Mouse (Mus musculus) embryonic facial prominence, embryonic 13.5 days (tissue): ENCODE data around the gene Oprd1. TPM values are rescaled to one million over a fixed set of nuclear protein-coding genes. Genes with fewer than 3 reads are reported as not detected.

ENCODE experiments used
- ATAC-seq: fragments of 200-750 bp; cut with Nextera tagmentation; 2 replicates; pipeline ENCODE4 v1.8.0; 2017; ENCODE audit warnings: low read depth; ENCODE audit not compliant: insufficient number of reproducible peaks, insufficient read depth, low FRiP score, low TSS enrichment
- H3K27ac ChIP-seq: fragments of 300-500 bp; sonication (generic); 2 replicates; pipeline ENCODE4 v1.5.1; 2015; ENCODE audit warnings: moderate library complexity, mild to moderate bottlenecking, inconsistent platforms
- H3K27me3 ChIP-seq: fragments of 300-500 bp; sonication (generic); 2 replicates; pipeline ENCODE4 v1.6.1; 2015; ENCODE audit warnings: mild to moderate bottlenecking, inconsistent platforms
- H3K36me3 ChIP-seq: fragments of 300-500 bp; sonication (generic); 2 replicates; pipeline ENCODE4 v1.6.1; 2015; ENCODE audit warnings: mild to moderate bottlenecking, inconsistent platforms
- H3K4me1 ChIP-seq: fragments of 300-500 bp; sonication (generic); 2 replicates; pipeline ENCODE4 v1.6.1; 2015; ENCODE audit warnings: inconsistent platforms
- H3K4me2 ChIP-seq: fragments of 300-500 bp; sonication (generic); 2 replicates; pipeline ENCODE4 v1.6.1; 2015; ENCODE audit warnings: moderate library complexity, mild to moderate bottlenecking, inconsistent platforms
- H3K4me3 ChIP-seq: fragments of 300-500 bp; sonication (generic); 2 replicates; pipeline ENCODE4 v1.5.1; 2015; ENCODE audit warnings: mild to moderate bottlenecking, inconsistent platforms
- H3K9ac ChIP-seq: fragments of 300-500 bp; sonication (generic); 2 replicates; pipeline ENCODE4 v1.6.1; 2015; ENCODE audit warnings: mild to moderate bottlenecking, inconsistent platforms
- H3K9me3 ChIP-seq: fragments of 300-500 bp; sonication (generic); 2 replicates; pipeline ENCODE4 v1.6.1; 2016; ENCODE audit warnings: inconsistent platforms
- WGBS: fragments of 180-500 bp; shearing (Covaris S2); methylation state at CpG from one replicate; pipeline ENCODE4 v1.1.7; 2015; ENCODE audit warnings: mixed read lengths; 5-methylcytosine and 5-hydroxymethylcytosine counted together
- polyA plus RNA-seq: library from polyadenylated mRNA; unstranded; fragments of >200 nt; fragmentation: Nextera tagmentation; extraction: Ambion mirVana; gene quantifications from 2 replicates; pipeline ENCODE4 v1.2.1, GENCODE M21; 2015

Oprd1 gene
- polyA plus RNA-seq, 1 experiment from 2014 or later: 0.55 TPM

- no peak overlapping the region for H3K4me2 ChIP-seq
- 70% methylated on average over 7 of the region's 7 CpGs for WGBS
- no peaks in the 10 kb centered on the region for H3K36me3 ChIP-seq
- peaks cover 28% of the 10 kb centered on the region for H3K4me1 ChIP-seq
- H3K27me3 ChIP-seq: peaks cover 24% of the 10 kb centered on the region
- no peak overlapping the region for H3K9ac ChIP-seq
- no peaks in the 10 kb centered on the region for H3K9me3 ChIP-seq
- H3K4me3 ChIP-seq: no peak overlapping the region
- H3K27ac ChIP-seq: no peak overlapping the region
- ATAC-seq: no peak
Observed at GRCm38 (mm10) chr4:132077445-132077844, 66.8 kb downstream of the Oprd1 start.

GRCm38 (mm10) chr4:132076480-132077405, 67.5 kb downstream of the Oprd1 start:
- Histone ChIP-seq H3K36me3 (no peaks in the 10 kb centered on the region), H3K4me2 (peak overlapping the region; percentile 39), H3K9me3 (no peaks in the 10 kb centered on the region), H3K4me1 (peaks cover 28% of the 10 kb centered on the region), H3K9ac (0 out of 2 replicates have a peak overlapping the region, but pooled peaks have one; percentile 16), H3K4me3 (no peak overlapping the region), H3K27me3 (peaks cover 24% of the 10 kb centered on the region), H3K27ac (peak overlapping the region; percentile 28; the same call in 1 of the 2 replicates)
- no peak for ATAC-seq
- 19% methylated on average over 20 of the region's 20 CpGs for WGBS

- peaks cover 28% of the 10 kb centered on the region for H3K4me1 ChIP-seq
- peaks cover 24% of the 10 kb centered on the region for H3K27me3 ChIP-seq
- H3K4me2 ChIP-seq: peak overlapping the region; percentile 99
- 33% methylated on average over 1 of the region's 1 CpGs for WGBS
- no peak overlapping the region for H3K9ac ChIP-seq
- ATAC-seq: no peak
- peak overlapping the region; percentile 69; the same call in 1 of the 2 replicates for H3K4me3 ChIP-seq
- no peaks in the 10 kb centered on the region for H3K36me3 ChIP-seq
- H3K27ac ChIP-seq: no peak overlapping the region
- H3K9me3 ChIP-seq: no peaks in the 10 kb centered on the region
Observed at GRCm38 (mm10) chr4:132075796-132076195, 68.5 kb downstream of the Oprd1 start.

GRCm38 (mm10) chr4:132074933-132075769, 69.1 kb downstream of the Oprd1 start, which contains the start of gene Epb41:
Gene Epb41, minus strand, starts transcription at chr4:132075321.
- Histone ChIP-seq H3K36me3 (no peaks in the 10 kb centered on the region), H3K27me3 (peaks cover 24% of the 10 kb centered on the region), H3K9me3 (no peaks in the 10 kb centered on the region), H3K4me3 (peak within 1 kb of the TSS; percentile 69), H3K9ac (peak within 1 kb of the TSS; percentile 81), H3K27ac (peak within 1 kb of the TSS; percentile 23; the same call in 1 of the 2 replicates), H3K4me1 (peaks cover 28% of the 10 kb centered on the region), H3K4me2 (peak within 1 kb of the TSS; percentile 99)
- WGBS: 2% methylated on average over 47 of the region's 47 CpGs
- ATAC-seq: peak; percentile 82

GRCm38 (mm10) chr4:132074077-132074932, 70.0 kb downstream of the Oprd1 start, which contains the start of gene Gm10300:
Gene Gm10300, plus strand, starts transcription at chr4:132074697.
- peak within 1 kb of the TSS; percentile 23; the same call in 1 of the 2 replicates for H3K27ac ChIP-seq
- H3K4me1 ChIP-seq: peaks cover 28% of the 10 kb centered on the region
- H3K9ac ChIP-seq: peak within 1 kb of the TSS; percentile 81
- H3K27me3 ChIP-seq: peaks cover 24% of the 10 kb centered on the region
- H3K9me3 ChIP-seq: no peaks in the 10 kb centered on the region
- under 1% methylated on average over 42 of the region's 42 CpGs for WGBS
- H3K4me2 ChIP-seq: peak within 1 kb of the TSS; percentile 99
- peak within 1 kb of the TSS; percentile 69 for H3K4me3 ChIP-seq
- H3K36me3 ChIP-seq: no peaks in the 10 kb centered on the region
- 0 out of 2 replicates have a peak, but pooled peaks have one; percentile 1 for ATAC-seq

- Histone ChIP-seq H3K27ac (no peak overlapping the region), H3K9ac (0 out of 2 replicates have a peak overlapping the region, but pooled peaks have one; percentile 27), H3K4me2 (no peak overlapping the region; the same call in 1 of the 2 replicates), H3K4me1 (peaks cover 28% of the 10 kb centered on the region), H3K27me3 (peaks cover 18% of the 10 kb centered on the region), H3K36me3 (no peaks in the 10 kb centered on the region), H3K9me3 (no peaks in the 10 kb centered on the region), H3K4me3 (0 out of 2 replicates have a peak overlapping the region, but pooled peaks have one; percentile 9)
- WGBS: 66% methylated on average over 6 of the region's 6 CpGs
- ATAC-seq: no peak
Observed at GRCm38 (mm10) chr4:132072946-132073345, 71.3 kb downstream of the Oprd1 start.

GRCm38 (mm10) chr4:132072156-132072555, 72.1 kb downstream of the Oprd1 start:
- no peak overlapping the region for H3K4me2 ChIP-seq
- ATAC-seq: no peak
- H3K9me3 ChIP-seq: no peaks in the 10 kb centered on the region
- no peak overlapping the region for H3K27ac ChIP-seq
- WGBS: 62% methylated on average over 3 of the region's 3 CpGs
- H3K4me1 ChIP-seq: peaks cover 28% of the 10 kb centered on the region
- no peak overlapping the region for H3K9ac ChIP-seq
- peaks cover 18% of the 10 kb centered on the region for H3K27me3 ChIP-seq
- no peaks in the 10 kb centered on the region for H3K36me3 ChIP-seq
- H3K4me3 ChIP-seq: no peak overlapping the region

- Histone ChIP-seq H3K36me3 (no peaks in the 10 kb centered on the region), H3K9me3 (no peaks in the 10 kb centered on the region), H3K9ac (no peak overlapping the region), H3K4me3 (no peak overlapping the region), H3K27me3 (peaks cover 18% of the 10 kb centered on the region), H3K27ac (no peak overlapping the region), H3K4me1 (peaks cover 24% of the 10 kb centered on the region), H3K4me2 (no peak overlapping the region)
- ATAC-seq: no peak
- WGBS: 92% methylated on average over 2 of the region's 2 CpGs
Observed at GRCm38 (mm10) chr4:132071674-132072073, 72.6 kb downstream of the Oprd1 start.

- ATAC-seq: no peak
- no peaks in the 10 kb centered on the region for H3K36me3 ChIP-seq
- H3K9ac ChIP-seq: no peak overlapping the region
- H3K9me3 ChIP-seq: no peaks in the 10 kb centered on the region
- peaks cover 1% of the 10 kb centered on the region; the same call in 1 of the 2 replicates for H3K27me3 ChIP-seq
- 65% methylated on average over 2 of the region's 2 CpGs for WGBS
- no peak overlapping the region for H3K4me3 ChIP-seq
- H3K27ac ChIP-seq: no peak overlapping the region
- H3K4me1 ChIP-seq: peaks cover 13% of the 10 kb centered on the region
- no peak overlapping the region for H3K4me2 ChIP-seq
Observed at GRCm38 (mm10) chr4:132067938-132068235, 76.4 kb downstream of the Oprd1 start.

- Histone ChIP-seq H3K9ac (no peak overlapping the region), H3K9me3 (no peaks in the 10 kb centered on the region), H3K36me3 (no peaks in the 10 kb centered on the region), H3K27ac (no peak overlapping the region), H3K4me2 (no peak overlapping the region), H3K4me3 (no peak overlapping the region), H3K4me1 (peaks cover 13% of the 10 kb centered on the region), H3K27me3 (no peaks in the 10 kb centered on the region)
- 82% methylated on average over 14 of the region's 14 CpGs for WGBS
- no peak for ATAC-seq
Observed at GRCm38 (mm10) chr4:132067112-132067937, 77.0 kb downstream of the Oprd1 start.
